Mouse (Mus musculus) gastrocnemius, postnatal 10 days (tissue): Measurements from ENCODE around the gene Ndnf. TPM values are rescaled to one million over a fixed set of nuclear protein-coding genes. Genes with fewer than 3 reads are reported as not detected.

ENCODE experiments used
- DNase-seq: peaks from one replicate; pipeline ENCODE4 v3.0.0; 2021; ENCODE audit warnings: mixed read lengths
- total RNA-seq, 2 experiments: library from RNA; stranded (reverse); gene quantifications; 2 replicates each; pipeline ENCODE4 v1.2.3; 2021

The Ndnf gene
- total RNA-seq, 2 experiments from 2014 or later, result 1.2 to 1.6 TPM

GRCm38 (mm10) chr6:65758214-65758613 is 86.8 kb downstream of the Ndnf start:
- no peak for DNase-seq

GRCm38 (mm10) chr6:65759174-65759573 is 87.8 kb downstream of the Ndnf start:
- DNase-seq, result no peak

GRCm38 (mm10) chr6:65760073-65760472 is 88.7 kb downstream of the Ndnf start:
- DNase-seq, result no peak

Other genes with a start within 250 kb of the Ndnf start
- under 1 TPM in 1 of 2 experiments, not detected in 1; 0.07 TPM for gene Tnip3, start 146.3 kb upstream of the Ndnf start, total RNA-seq
- gene Prdm5, start 107.4 kb downstream of the Ndnf start, total RNA-seq, result 10 to 100 TPM in 1 of 2 experiments, 1 to 10 TPM in 1; 7.7 to 10.6 TPM